Mouse (Mus musculus): Measurements from ENCODE around the gene Hist2h2aa1.
"Not testable (repeated sequence)": the region's sequence is repeated elsewhere in the genome, so short reads cannot be mapped to it uniquely, and the experiment has no call there.

GRCm38 (mm10) chr3:96239949-96240798 lies 5.1 kb upstream of the Hist2h2aa1 start, which contains the start of gene Hist2h2aa2:
- TF ChIP-seq CTCF (IDR thresholded peaks at IDR 0.05; ENCODE audit: control insufficient read depth, insufficient read depth, insufficient read length); FOSL1 (IDR thresholded peaks at IDR 0.05; ENCODE audit: insufficient read depth, low read length, poor library complexity, severe bottlenecking); MYOD1 (IDR thresholded peaks at IDR 0.05; ENCODE audit: control insufficient read depth, insufficient read length, low read depth); MAX (IDR thresholded peaks at IDR 0.05); USF1 (IDR thresholded peaks at IDR 0.05; ENCODE audit: low read depth): not testable (repeated sequence)

Data from C2C12 (cell line).